Mouse (Mus musculus): Measurements from ENCODE around the gene Cdkn2d. TPM values are rescaled to one million over a fixed set of nuclear protein-coding genes. Genes with fewer than 3 reads are reported as not detected.
"Not testable (repeated sequence)": the region's sequence is repeated elsewhere in the genome, so short reads cannot be mapped to it uniquely, and the experiment has no call there.

Cdkn2d gene
- polyA plus RNA-seq, 1 experiment from 2014 or later, result 34.9 TPM

- Histone ChIP-seq H3K4me2 (replicated peaks; ENCODE audit: low read depth, low read length) (no peak overlapping the region), H3K36me3 (ENCODE audit: insufficient read depth, low read length) (no peaks in the 10 kb centered on the region), H3K27me3 (replicated peaks; ENCODE audit: insufficient read depth, low read length) (no peaks in the 10 kb centered on the region), H3K9me3 (ENCODE audit: low read length) (no peaks in the 10 kb centered on the region), H3K9ac (replicated peaks; ENCODE audit: low read depth) (no peak overlapping the region), H3K27ac (ENCODE audit: low read length) (no peak overlapping the region), H3K4me3 (ENCODE audit: low read depth, low read length) (no peak overlapping the region), H3K4me1 (ENCODE audit: insufficient read depth, low read depth, low read length) (peaks cover 6% of the 10 kb centered on the region)
- TF ChIP-seq CTCF (IDR thresholded peaks at IDR 0.05), result no peak
- TF ChIP-seq EP300 (IDR thresholded peaks at IDR 0.05), result no peak
- DNase-seq (ENCODE audit: low spot score) (no peak), ATAC-seq (no peak)
- WGBS, result 76% methylated on average over 6 of the region's 6 CpGs
These were observed 30.6 kb downstream of the Cdkn2d start for GRCm38 (mm10) chr9:21260491-21261040.

GRCm38 (mm10) chr9:21256349-21256748, 34.9 kb downstream of the Cdkn2d start:
- not testable (repeated sequence) for H3K4me2 ChIP-seq (replicated peaks; ENCODE audit: low read depth, low read length); DNase-seq (ENCODE audit: low spot score); ATAC-seq; H3K27ac ChIP-seq (ENCODE audit: low read length); H3K27me3 ChIP-seq (replicated peaks; ENCODE audit: insufficient read depth, low read length); H3K36me3 ChIP-seq (ENCODE audit: insufficient read depth, low read length); H3K4me3 ChIP-seq (ENCODE audit: low read depth, low read length); H3K9ac ChIP-seq (replicated peaks; ENCODE audit: low read depth); H3K9me3 ChIP-seq (ENCODE audit: low read length); H3K4me1 ChIP-seq (ENCODE audit: insufficient read depth, low read depth, low read length)
- 69% methylated on average over 4 of the region's 4 CpGs for WGBS

GRCm38 (mm10) chr9:21254690-21255089, 36.5 kb downstream of the Cdkn2d start:
- no peaks in the 10 kb centered on the region for H3K4me1 ChIP-seq (ENCODE audit: insufficient read depth, low read depth, low read length)
- DNase-seq (ENCODE audit: low spot score), result no peak
- no peak overlapping the region for H3K4me3 ChIP-seq (ENCODE audit: low read depth, low read length)
- H3K9me3 ChIP-seq (ENCODE audit: low read length), result no peaks in the 10 kb centered on the region
- ATAC-seq, result no peak
- peaks cover 1% of the 10 kb centered on the region; the same call in 1 of the 2 replicates for H3K27me3 ChIP-seq (replicated peaks; ENCODE audit: insufficient read depth, low read length)
- no peak overlapping the region for H3K9ac ChIP-seq (replicated peaks; ENCODE audit: low read depth)
- no peaks in the 10 kb centered on the region for H3K36me3 ChIP-seq (ENCODE audit: insufficient read depth, low read length)
- no peak overlapping the region for H3K4me2 ChIP-seq (replicated peaks; ENCODE audit: low read depth, low read length)
- H3K27ac ChIP-seq (ENCODE audit: low read length), result no peak overlapping the region
- no peak for TF ChIP-seq CTCF (IDR thresholded peaks at IDR 0.05)

- no peak overlapping the region for H3K27ac ChIP-seq (ENCODE audit: low read length)
- H3K4me3 ChIP-seq (ENCODE audit: low read depth, low read length), result no peak overlapping the region
- DNase-seq (ENCODE audit: low spot score) (no peak), ATAC-seq (no peak)
- no peak overlapping the region for H3K4me2 ChIP-seq (replicated peaks; ENCODE audit: low read depth, low read length)
- 55% methylated on average over 13 of the region's 13 CpGs for WGBS
- H3K4me1 ChIP-seq (ENCODE audit: insufficient read depth, low read depth, low read length), result no peaks in the 10 kb centered on the region
- H3K9ac ChIP-seq (replicated peaks; ENCODE audit: low read depth), result no peak overlapping the region
- TF ChIP-seq EP300 (IDR thresholded peaks at IDR 0.05) (no peak), CTCF (IDR thresholded peaks at IDR 0.05) (no peak)
- no peaks in the 10 kb centered on the region for H3K9me3 ChIP-seq (ENCODE audit: low read length)
- peaks cover 26% of the 10 kb centered on the region; the same call in 1 of the 2 replicates for H3K27me3 ChIP-seq (replicated peaks; ENCODE audit: insufficient read depth, low read length)
- no peaks in the 10 kb centered on the region for H3K36me3 ChIP-seq (ENCODE audit: insufficient read depth, low read length)
These were observed 40.0 kb downstream of the Cdkn2d start for GRCm38 (mm10) chr9:21251116-21251735.

GRCm38 (mm10) chr9:21250509-21250908, 40.7 kb downstream of the Cdkn2d start:
- peaks cover 26% of the 10 kb centered on the region; the same call in 1 of the 2 replicates for H3K27me3 ChIP-seq (replicated peaks; ENCODE audit: insufficient read depth, low read length)
- TF ChIP-seq CTCF (IDR thresholded peaks at IDR 0.05) (no peak), EP300 (IDR thresholded peaks at IDR 0.05) (no peak)
- DNase-seq (ENCODE audit: low spot score) (no peak), ATAC-seq (no peak)
- no peak overlapping the region for H3K4me3 ChIP-seq (ENCODE audit: low read depth, low read length)
- H3K4me1 ChIP-seq (ENCODE audit: insufficient read depth, low read depth, low read length), result no peaks in the 10 kb centered on the region
- H3K27ac ChIP-seq (ENCODE audit: low read length), result no peak overlapping the region
- no peak overlapping the region for H3K9ac ChIP-seq (replicated peaks; ENCODE audit: low read depth)
- 33% methylated on average over 2 of the region's 2 CpGs for WGBS
- H3K36me3 ChIP-seq (ENCODE audit: insufficient read depth, low read length), result no peaks in the 10 kb centered on the region
- H3K4me2 ChIP-seq (replicated peaks; ENCODE audit: low read depth, low read length), result no peak overlapping the region
- H3K9me3 ChIP-seq (ENCODE audit: low read length), result no peaks in the 10 kb centered on the region

GRCm38 (mm10) chr9:21249629-21250508, 41.3 kb downstream of the Cdkn2d start:
- peak; percentile 35 for ATAC-seq
- Histone ChIP-seq H3K4me1 (ENCODE audit: insufficient read depth, low read depth, low read length) (peaks cover 1% of the 10 kb centered on the region; the same call in 1 of the 2 replicates), H3K27me3 (replicated peaks; ENCODE audit: insufficient read depth, low read length) (peaks cover 30% of the 10 kb centered on the region), H3K9ac (replicated peaks; ENCODE audit: low read depth) (no peak overlapping the region), H3K36me3 (ENCODE audit: insufficient read depth, low read length) (no peaks in the 10 kb centered on the region), H3K9me3 (ENCODE audit: low read length) (no peaks in the 10 kb centered on the region), H3K4me2 (replicated peaks; ENCODE audit: low read depth, low read length) (no peak overlapping the region), H3K4me3 (ENCODE audit: low read depth, low read length) (no peak overlapping the region), H3K27ac (ENCODE audit: low read length) (no peak overlapping the region)
- no peak for TF ChIP-seq EP300 (IDR thresholded peaks at IDR 0.05)
- TF ChIP-seq CTCF (IDR thresholded peaks at IDR 0.05), result no peak
- WGBS, result 18% methylated on average over 17 of the region's 17 CpGs
- DNase-seq (ENCODE audit: low spot score), result no peak

Data from lung, postnatal 0 days (tissue).